Mouse (Mus musculus) lung, adult 2 months (tissue): Measurements from ENCODE around the gene Calm1. TPM values are rescaled to one million over a fixed set of nuclear protein-coding genes. Genes with fewer than 3 reads are reported as not detected.
"Not testable (repeated sequence)": the region's sequence is repeated elsewhere in the genome, so short reads cannot be mapped to it uniquely, and the experiment has no call there.

Experiments used
- DNase-seq: peaks from one replicate; pipeline ENCODE4 v3.0.0; 2022
- H3K4me1 ChIP-seq: fragments of 200-500 bp; 2 replicates; pipeline ENCODE4 v1.6.1; 2011; ENCODE audit warnings: low read length; ENCODE audit not compliant: control insufficient read depth, insufficient read depth
- H3K4me3 ChIP-seq: fragments of 200-500 bp; replicated peaks from 2 replicates; pipeline ENCODE3; 2011; ENCODE audit warnings: low read depth, mild to moderate bottlenecking, control low read depth, low read length; ENCODE audit errors: extremely low read depth
- CTCF ChIP-seq: fragments of 200-500 bp; IDR thresholded peaks from 2 replicates; pipeline ENCODE4 v1.5.1; 2011; ENCODE audit warnings: mild to moderate bottlenecking, low read length, control low read depth; ENCODE audit not compliant: insufficient read depth
- POLR2A ChIP-seq: fragments of 200-500 bp; IDR thresholded peaks from 2 replicates; pipeline ENCODE4 v1.6.1; 2011; ENCODE audit warnings: low read depth, mild to moderate bottlenecking, control low read depth, low read length, borderline replicate concordance; ENCODE audit errors: extremely low read depth
- WGBS: fragments of 180-500 bp; shearing (Covaris S2); methylation state at CpG from one replicate; pipeline ENCODE4 v1.1.7; 2018; 5-methylcytosine and 5-hydroxymethylcytosine counted together
- polyA plus RNA-seq: library from polyadenylated mRNA; depleted of rRNA; stranded (reverse); fragments of >200 nt; gene quantifications from 2 replicates; pipeline ENCODE4 v1.2.3, GENCODE M21; 2012

The Calm1 gene
- polyA plus RNA-seq, 1 experiment = 399 TPM

DNA sequence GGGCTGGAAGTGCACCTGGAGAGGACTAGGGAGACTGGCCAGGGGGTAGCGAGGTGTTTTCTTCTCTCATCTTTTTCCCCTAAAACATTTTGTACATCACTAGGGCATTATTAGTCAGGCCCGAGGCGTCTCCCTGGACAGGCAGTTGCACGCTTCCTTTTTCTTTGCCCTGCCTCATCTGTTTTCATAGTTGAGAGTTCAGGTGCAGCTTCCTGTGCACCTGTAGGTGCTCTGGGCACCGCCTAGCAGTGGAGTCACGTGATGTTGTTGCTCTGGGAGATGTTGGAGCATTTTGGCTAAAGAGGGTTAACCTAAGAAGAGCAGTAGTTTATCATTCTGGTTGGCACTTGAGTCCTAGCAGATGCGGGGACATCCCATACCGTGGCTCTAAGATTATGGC, 5.9 kb downstream of the Calm1 start:
- Histone ChIP-seq H3K4me1 (peaks cover 17% of the 10 kb centered on the region), H3K4me3 (no peak overlapping the region)
- 81% methylated on average over 8 of the region's 8 CpGs for WGBS
- TF ChIP-seq CTCF = no peak
- no peak for TF ChIP-seq POLR2A
- no peak for DNase-seq

DNA sequence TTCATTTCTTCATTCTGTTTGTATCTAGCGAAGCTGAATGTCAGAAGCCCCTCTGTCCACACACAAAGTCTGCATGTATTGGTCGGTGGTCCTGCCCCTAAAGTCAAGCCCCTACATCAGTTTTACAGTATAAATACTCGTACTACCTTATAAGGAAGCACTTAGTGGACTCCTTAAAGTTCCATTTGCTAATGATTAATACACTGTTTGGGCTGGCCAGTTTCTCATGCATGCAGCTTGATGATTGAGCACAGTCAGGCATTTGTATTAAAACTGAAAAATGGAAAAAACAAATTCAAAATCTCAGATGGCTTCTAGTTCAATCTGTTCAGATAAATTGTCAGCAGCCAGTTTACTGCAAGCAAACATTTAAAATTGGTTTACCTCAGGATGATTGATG, 7.3 kb downstream of the Calm1 start:
- peaks cover 24% of the 10 kb centered on the region for H3K4me1 ChIP-seq
- no peak for DNase-seq
- no peak for TF ChIP-seq CTCF
- no peak for TF ChIP-seq POLR2A
- WGBS = 75% methylated on average over 3 of the region's 3 CpGs
- no peak overlapping the region for H3K4me3 ChIP-seq

DNA sequence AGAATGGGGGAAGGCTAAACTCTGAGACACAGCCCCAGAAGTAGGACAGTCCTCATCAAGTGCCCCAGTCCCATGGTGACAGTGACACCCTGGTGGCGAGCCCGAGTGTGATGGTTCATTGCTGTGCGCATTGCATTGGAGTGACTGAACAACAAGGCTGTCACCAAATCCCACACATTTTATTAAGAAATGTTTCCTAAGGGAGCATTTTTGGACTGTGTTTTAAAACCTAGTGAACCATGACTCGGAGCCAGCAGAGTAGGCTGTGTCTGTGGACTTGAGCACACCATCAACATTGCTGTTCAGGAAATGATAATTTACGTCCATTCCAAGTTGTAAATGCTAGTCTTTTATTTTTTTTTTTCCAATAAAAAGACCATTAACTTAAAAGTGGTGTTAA, 7.7 kb downstream of the Calm1 start:
- Histone ChIP-seq H3K4me1 (peaks cover 24% of the 10 kb centered on the region), H3K4me3 (no peak overlapping the region)
- DNase-seq = no peak
- 84% methylated on average over 5 of the region's 5 CpGs for WGBS
- TF ChIP-seq POLR2A (no peak), CTCF (no peak)

DNA sequence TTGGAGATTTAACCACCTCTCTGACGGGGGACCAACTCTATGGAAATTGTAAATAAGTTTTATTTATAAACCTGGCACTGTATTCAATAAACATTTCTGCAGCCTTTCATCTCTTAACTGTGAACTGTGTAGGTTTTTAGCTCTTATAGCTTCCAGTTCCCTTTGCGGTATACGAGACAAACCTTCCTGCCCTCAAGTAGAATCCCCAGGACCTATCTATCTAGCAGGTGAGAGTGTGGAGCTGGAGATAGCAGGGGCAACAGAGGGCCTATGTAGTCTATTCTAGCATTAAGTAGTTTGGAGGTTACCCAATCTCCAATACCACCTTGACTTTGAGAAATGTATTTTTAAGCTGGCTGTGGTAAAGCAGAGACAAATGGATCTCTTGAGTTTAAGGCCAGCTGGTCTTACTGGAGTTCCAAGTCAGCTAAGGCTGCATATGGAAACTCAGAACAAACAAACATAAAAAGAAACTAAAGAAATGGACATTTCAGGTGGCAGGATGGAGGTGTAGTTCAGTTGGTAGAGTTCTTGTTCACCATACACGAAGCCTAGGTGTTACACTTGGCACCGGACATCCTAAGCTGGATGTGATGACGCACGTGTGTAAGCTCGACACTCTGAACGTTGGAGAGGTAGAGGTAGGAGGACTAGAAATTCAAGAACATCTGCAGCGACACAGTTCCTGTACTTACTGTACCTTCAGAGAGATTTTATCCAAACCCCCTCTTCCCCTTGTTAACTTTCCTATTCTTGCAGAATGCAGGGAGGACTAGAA, 10.7 kb downstream of the Calm1 start:
- TF ChIP-seq POLR2A (no peak), CTCF (no peak)
- peaks cover 9% of the 10 kb centered on the region for H3K4me1 ChIP-seq
- no peak for DNase-seq
- no peak overlapping the region for H3K4me3 ChIP-seq
- WGBS = 63% methylated on average over 10 of the region's 10 CpGs

DNA sequence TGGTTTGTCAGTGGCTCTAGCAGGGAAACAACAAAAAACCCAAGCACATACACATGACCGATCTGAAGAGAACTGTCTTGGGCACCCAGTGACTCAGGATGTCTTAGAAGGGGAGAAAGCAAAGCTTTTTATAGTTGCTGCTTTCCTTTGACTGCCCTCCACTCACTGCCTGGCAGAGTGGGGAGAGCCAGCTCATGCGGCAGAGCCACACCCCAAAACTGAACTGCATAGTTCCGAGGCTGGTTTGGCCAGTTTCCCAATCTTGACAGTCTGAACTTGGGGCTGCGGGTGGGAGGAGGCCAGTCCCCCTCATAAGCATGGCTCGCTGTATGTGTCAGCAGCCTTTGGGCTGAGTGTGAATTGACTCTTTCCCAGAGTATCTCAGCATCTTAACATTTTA, 11.7 kb downstream of the Calm1 start:
- no peak for DNase-seq
- TF ChIP-seq CTCF = no peak
- TF ChIP-seq POLR2A = no peak
- WGBS = 7% methylated on average over 5 of the region's 5 CpGs
- Histone ChIP-seq H3K4me1 (peaks cover 9% of the 10 kb centered on the region), H3K4me3 (no peak overlapping the region)

DNA sequence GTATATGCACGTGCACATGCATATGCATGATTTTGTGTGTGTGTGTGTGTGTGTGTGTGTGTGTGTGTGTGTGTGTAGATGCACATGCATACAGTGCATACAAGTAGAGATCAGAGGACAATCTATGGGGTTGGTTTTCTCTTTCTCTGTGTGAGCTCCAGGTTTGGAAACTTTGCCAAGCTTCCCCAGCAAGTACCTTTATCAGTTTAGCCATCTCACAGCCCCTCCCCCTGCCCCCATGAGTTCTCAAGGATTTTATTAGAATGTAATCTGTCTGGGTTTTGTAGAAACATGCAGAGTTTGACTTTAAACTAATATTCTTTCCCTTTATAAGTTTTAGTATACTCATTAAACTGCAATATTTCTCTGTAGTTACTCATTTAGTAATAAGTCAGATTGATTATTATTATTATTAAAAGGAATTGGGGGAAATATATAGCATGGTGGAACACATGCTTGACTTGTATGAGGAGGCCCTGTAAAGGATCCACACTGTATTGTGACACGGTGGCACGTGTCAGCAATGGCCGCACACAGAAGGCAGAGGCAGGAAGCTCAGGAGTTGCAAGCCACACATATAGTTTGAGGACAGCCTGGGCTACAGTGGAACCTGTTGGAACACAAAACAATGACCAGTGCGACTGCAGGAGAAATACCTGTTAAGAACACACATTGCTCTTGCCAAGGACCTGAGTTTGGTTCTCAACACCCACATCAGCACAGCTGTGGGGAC, 12.4 kb downstream of the Calm1 start:
- TF ChIP-seq CTCF (no peak), POLR2A (no peak)
- no peak overlapping the region for H3K4me3 ChIP-seq
- 65% methylated on average over 5 of the region's 5 CpGs for WGBS
- DNase-seq = no peak
- H3K4me1 ChIP-seq = peaks cover 9% of the 10 kb centered on the region

DNA sequence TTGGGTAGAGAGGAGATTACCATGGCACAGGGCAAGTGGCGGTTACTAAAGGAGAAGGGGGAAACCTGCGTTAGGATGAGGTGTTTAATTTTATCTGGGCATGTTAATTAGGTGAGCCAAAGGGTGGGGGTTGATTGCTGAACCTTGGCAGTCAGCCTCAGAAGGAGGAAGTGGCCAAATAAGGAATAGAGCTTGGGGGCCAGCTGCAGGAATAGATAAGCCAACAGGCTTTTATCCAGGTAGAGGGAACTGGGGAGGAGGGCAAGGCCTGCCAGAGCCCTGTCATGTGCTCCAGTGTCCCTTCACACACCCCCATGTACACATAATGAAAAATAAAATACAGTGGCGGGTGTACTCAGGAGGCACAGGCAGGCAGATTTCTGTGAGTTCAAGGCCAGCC, 13.2 kb downstream of the Calm1 start:
- Histone ChIP-seq H3K4me3 (no peak overlapping the region), H3K4me1 (peaks cover 9% of the 10 kb centered on the region)
- DNase-seq = no peak
- 42% methylated on average over 3 of the region's 3 CpGs for WGBS
- TF ChIP-seq CTCF (no peak), POLR2A (no peak)

DNA sequence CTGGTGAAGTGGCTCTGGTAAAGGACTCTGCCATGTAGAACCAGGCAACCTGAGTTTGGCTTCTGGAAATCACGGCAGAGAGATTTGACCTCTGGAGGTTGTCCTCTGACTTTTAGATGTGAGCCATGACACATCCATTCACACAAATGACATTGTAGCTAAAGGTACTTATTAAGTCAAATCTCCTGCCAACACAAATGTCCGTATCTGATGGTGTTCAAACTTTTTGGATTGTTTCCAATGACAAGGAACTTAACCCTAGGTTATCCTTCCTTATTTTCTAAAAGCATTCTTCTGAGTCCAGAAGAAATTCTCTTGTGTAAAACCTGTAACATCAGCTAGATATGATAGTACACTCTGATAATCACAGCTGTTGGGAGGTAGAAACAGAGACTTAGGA, 13.9 kb downstream of the Calm1 start:
- 42% methylated on average over 2 of the region's 2 CpGs for WGBS
- TF ChIP-seq POLR2A (no peak), CTCF (no peak)
- no peak for DNase-seq
- no peak overlapping the region for H3K4me3 ChIP-seq
- peaks cover 9% of the 10 kb centered on the region for H3K4me1 ChIP-seq

DNA sequence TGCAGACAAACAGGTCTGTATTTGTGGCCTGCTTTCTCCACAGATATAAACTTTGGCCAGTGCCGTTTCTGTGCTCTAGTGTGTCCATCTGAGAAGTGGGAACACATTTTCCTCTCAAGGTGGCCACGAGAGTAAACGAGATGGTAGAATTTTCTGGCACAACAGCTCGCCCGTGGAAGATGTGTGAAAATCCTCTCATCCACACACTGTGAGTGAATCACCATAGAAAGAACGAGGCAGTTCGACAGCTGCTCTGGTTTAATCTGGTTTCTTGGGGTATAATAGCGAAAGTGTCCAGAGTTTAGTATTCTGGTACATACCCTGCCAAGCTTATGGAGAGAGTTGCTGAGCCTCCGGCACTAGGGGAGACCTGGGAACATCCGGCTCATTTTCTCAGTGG, 14.9 kb downstream of the Calm1 start:
- 96% methylated on average over 10 of the region's 10 CpGs for WGBS
- no peak overlapping the region for H3K4me3 ChIP-seq
- DNase-seq = no peak
- TF ChIP-seq CTCF (no peak), POLR2A (no peak)
- H3K4me1 ChIP-seq = peaks cover 9% of the 10 kb centered on the region

DNA sequence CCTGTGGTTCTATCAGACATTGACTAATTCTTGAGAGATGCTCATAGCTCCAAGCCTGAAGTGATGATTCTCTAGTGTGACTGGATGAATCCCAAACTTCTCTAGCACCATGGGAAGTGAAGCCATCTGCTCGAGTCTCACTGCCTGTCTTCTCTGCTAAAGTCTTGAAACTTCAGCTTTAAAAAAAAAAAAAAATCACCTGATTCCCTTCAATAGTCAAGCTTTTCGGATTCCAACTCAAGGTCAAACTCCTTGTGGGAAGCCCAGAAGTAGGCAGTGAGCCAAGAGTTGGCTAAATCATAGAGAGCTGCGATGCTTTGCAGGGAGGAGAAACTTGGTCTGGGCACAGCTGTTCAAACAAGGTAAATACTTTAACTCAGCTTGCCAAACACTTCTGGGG, 15.5 kb downstream of the Calm1 start:
- WGBS = 48% methylated on average over 3 of the region's 3 CpGs
- TF ChIP-seq POLR2A (no peak), CTCF (no peak)
- H3K4me1 ChIP-seq = peaks cover 9% of the 10 kb centered on the region
- no peak overlapping the region for H3K4me3 ChIP-seq
- DNase-seq = no peak

DNA sequence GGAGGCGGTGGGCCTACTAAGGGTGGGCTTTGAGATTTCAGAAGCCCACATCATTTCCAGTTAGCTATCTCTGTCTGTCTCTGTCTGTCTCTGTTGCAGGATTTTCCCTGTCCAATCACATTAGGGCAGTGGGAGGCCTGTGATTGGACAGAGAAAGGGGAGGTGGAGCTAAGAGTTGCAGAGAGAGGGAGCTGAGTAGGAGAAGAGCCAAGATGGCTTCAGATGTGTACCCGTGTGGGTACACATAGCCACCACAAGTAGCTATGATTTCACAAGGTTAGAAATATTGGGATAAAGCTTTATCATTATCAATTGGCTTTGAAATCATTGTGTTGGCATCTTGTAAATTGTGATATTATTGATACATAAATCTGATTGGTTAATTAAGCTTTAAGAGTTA, 17.9 kb downstream of the Calm1 start:
- 92% methylated on average over 2 of the region's 2 CpGs for WGBS
- not testable (repeated sequence) for H3K4me1 ChIP-seq, DNase-seq, H3K4me3 ChIP-seq
